Mouse (Mus musculus) left cerebral cortex, postnatal 4 days (tissue): Measurements from ENCODE around the gene Sv2a. TPM values are rescaled to one million over a fixed set of nuclear protein-coding genes. Genes with fewer than 3 reads are reported as not detected.
"Not testable (repeated sequence)": the region's sequence is repeated elsewhere in the genome, so short reads cannot be mapped to it uniquely, and the experiment has no call there.

Experiments
- DNase-seq: peaks from one replicate; pipeline ENCODE4 v3.0.0-alpha.2; 2022
- intact Hi-C: fragments of 180-260 bp; cut with DNase I; formaldehyde crosslinking; loops from one replicate; pipeline ENCODE4 v1.15.1; 2025
- microRNA-seq: library from miRNA; unstranded; fragments of <30 nt; microRNA quantifications from one replicate; pipeline ENCODE4 v1.2.0, GENCODE M21; 2022
- total RNA-seq, 2 experiments: library from RNA; stranded (reverse); gene quantifications; 2 replicates each; pipeline ENCODE4 v1.2.3; 2021

Sv2a gene
- total RNA-seq, 2 experiments from 2014 or later = 241 to 264 TPM

DNA sequence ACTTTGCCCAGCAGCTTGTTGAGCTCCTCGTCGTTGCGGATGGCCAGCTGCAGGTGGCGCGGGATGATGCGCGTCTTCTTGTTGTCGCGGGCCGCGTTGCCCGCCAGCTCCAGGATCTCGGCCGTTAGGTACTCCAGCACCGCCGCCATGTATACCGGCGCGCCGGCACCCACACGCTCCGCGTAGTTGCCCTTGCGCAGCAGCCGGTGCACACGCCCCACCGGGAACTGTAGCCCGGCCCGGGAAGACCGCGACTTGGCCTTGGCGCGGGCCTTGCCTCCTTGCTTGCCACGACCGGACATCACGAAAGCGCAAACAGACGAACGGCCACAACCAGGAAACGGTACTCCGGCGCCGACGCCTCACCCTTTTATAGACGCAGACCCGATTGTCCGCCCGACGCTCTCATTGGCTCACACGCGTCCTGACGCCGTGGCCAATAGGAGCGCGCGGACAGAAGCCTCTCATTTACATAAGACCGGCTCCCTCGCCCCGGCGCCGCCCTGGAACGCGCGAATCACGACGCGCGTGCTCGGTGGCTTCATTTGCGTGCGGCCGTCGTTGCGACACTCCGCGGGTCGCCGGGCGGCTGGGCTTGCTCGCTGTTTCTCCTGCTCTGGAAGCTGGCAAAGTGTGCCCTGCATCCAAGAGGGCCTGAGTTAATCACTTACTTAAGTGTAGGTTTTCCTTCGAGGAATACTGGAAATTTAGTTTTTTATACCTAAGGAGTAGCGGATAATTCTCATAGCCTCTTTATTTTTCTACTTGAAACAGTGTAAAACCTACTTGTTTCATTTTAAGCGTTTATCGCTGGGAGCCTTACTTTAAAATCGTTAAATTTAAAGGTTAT, 59.2 kb downstream of the Sv2a start, which contains the start of gene Hist2h2aa2:
TSS of gene Hist2h2aa2 (minus strand) at position 328 of the 850 bp plus-strand sequence.
- intact Hi-C loops = not testable (repeated sequence)
- peak; percentile 93 for DNase-seq

DNA sequence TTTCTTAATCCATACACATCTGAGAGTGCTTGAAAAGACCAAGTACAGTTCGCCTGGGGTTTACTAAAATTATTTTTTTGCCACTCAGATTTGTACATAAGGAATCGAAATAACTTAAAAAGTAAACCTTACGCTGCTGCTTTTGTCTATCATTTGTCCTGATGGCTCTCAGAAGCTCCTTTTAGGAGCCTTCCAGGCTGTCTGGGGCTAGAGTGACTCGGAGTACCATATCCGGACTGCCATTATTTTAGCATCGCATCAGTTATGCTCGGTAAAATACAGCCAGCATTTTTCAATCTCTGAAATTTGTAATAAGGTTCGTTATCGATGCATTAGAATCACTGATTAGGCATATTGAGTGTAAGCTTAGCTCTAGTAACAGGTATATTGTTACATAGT, 59.8 kb downstream of the Sv2a start:
- DNase-seq = no peak
- intact Hi-C loops = no loop called here

DNA sequence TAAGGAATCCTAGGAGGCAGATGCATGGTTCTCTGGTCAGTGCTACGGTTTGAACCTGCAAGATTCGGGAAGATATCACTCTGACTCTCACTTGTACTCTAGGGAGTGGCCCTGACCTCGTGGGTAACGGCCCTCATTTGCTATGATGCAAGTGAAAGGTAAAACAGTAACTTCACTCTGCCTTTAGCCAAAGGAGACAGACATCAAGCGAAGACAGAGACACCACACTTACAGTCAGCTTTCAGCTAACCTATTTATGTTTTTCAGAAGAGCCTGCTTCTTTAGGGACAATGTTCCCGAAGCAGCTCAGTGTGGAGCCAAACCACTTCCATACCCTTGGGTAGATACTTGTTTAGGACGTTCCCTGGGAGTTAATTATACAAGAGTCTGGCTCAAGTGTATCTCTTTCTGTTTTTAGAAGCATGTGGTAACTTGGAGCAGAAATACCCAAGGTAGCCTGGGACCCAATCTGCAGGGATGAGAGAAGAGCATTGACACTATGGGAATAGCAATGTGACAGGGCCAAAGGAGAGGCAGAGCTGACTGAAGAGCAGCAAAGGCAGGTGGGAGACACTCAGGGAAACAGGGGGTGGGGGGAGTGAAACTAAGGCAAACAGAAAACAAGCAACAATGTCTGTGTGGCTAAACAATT, 63.1 kb downstream of the Sv2a start:
- intact Hi-C loops = no loop called here

More for the DNA sequence above, 63.1 kb downstream of the Sv2a start:
- DNase-seq = no peak

Small RNA genes lying within 50 kb of the gene (microRNA-seq; reads per million reads assigned to microRNA genes)
- gene Gm44492 = not detected
- gene Gm47311 = not detected

Other genes starting within 250 kb of the Sv2a start
- gene Plekho1, start 185.2 kb upstream of the Sv2a start, total RNA-seq = 10 to 100 TPM; 83.3 to 89.3 TPM
- gene Vps45, start 122.7 kb upstream of the Sv2a start, total RNA-seq = 10 to 100 TPM; 53.6 to 54.1 TPM
- 10 to 100 TPM; 17.6 to 17.9 TPM for gene Otud7b, start 76.6 kb upstream of the Sv2a start, total RNA-seq
- 1 to 10 TPM; 6.4 to 7.0 TPM for gene Mtmr11, start 19.1 kb upstream of the Sv2a start, total RNA-seq
- gene Sf3b4, start 8.8 kb upstream of the Sv2a start, total RNA-seq = 10 to 100 TPM; 62.0 to 63.6 TPM
- 10 to 100 TPM; 18.7 to 24.7 TPM for gene Bola1, start 38.6 kb downstream of the Sv2a start, total RNA-seq
- 10 to 100 TPM; 21.6 to 26.0 TPM for gene Hist2h2ab, start 38.7 kb downstream of the Sv2a start, total RNA-seq
- gene Hist2h2ac, start 39.7 kb downstream of the Sv2a start, total RNA-seq = 10 to 100 TPM; 70.9 to 71.7 TPM
- 1 to 10 TPM; 4.6 to 5.2 TPM for gene Hist2h2be, start 40.0 kb downstream of the Sv2a start, total RNA-seq
- gene Hist2h3c2, start 58.0 kb downstream of the Sv2a start, total RNA-seq = 10 to 100 TPM; 26.7 to 36.2 TPM
- 100 to 1,000 TPM; 517 to 538 TPM for gene Hist2h2aa2, start 59.1 kb downstream of the Sv2a start, total RNA-seq
- gene Hist2h2aa1, start 64.3 kb downstream of the Sv2a start, total RNA-seq = 10 to 100 TPM in 1 of 2 experiments, 1 to 10 TPM in 1; 9.5 to 10.0 TPM
- gene Hist2h3c1, start 65.5 kb downstream of the Sv2a start, total RNA-seq = under 1 TPM in 1 of 2 experiments, not detected in 1; 0.90 TPM
- 10 to 100 TPM; 53.4 to 58.8 TPM for gene Hist2h4, start 82.2 kb downstream of the Sv2a start, total RNA-seq
- 100 to 1,000 TPM; 250 to 268 TPM for gene Hist2h3b, start 87.5 kb downstream of the Sv2a start, total RNA-seq
- 100 to 1,000 TPM; 306 to 312 TPM for gene Hist2h2bb, start 88.6 kb downstream of the Sv2a start, total RNA-seq
- 1 to 10 TPM in 1 of 2 experiments, under 1 TPM in 1; 0.52 to 1.2 TPM for gene Fcgr1, start 112.8 kb downstream of the Sv2a start, total RNA-seq